Mouse (Mus musculus) intestine, postnatal 0 days (tissue): ENCODE measurements around the gene Abcc4. TPM values are rescaled to one million over a fixed set of nuclear protein-coding genes. Genes with fewer than 3 reads are reported as not detected.

Experiments
- ATAC-seq: fragments of 200-750 bp; cut with Nextera tagmentation; 2 replicates; pipeline ENCODE4 v1.8.0; 2017; ENCODE audit warnings: mild to moderate bottlenecking, moderate TSS enrichment, moderate library complexity
- H3K27ac ChIP-seq: fragments of 300-500 bp; sonication (generic); 2 replicates; pipeline ENCODE4 v1.5.1; 2014; ENCODE audit warnings: mild to moderate bottlenecking, low read depth, low read length, moderate library complexity
- H3K27me3 ChIP-seq: fragments of 300-500 bp; sonication (generic); replicated peaks from 2 replicates; pipeline ENCODE4 v1.6.1; 2014; ENCODE audit warnings: low read length, mixed read lengths; ENCODE audit not compliant: control insufficient read depth, insufficient read depth
- H3K36me3 ChIP-seq: fragments of 300-500 bp; sonication (generic); 2 replicates; pipeline ENCODE4 v1.6.1; 2014; ENCODE audit warnings: mild to moderate bottlenecking, moderate library complexity; ENCODE audit not compliant: control insufficient read depth, insufficient read depth
- H3K4me1 ChIP-seq: fragments of 300-500 bp; sonication (generic); replicated peaks from 2 replicates; pipeline ENCODE4 v1.6.1; 2014; ENCODE audit warnings: antibody characterized with exemption, low read length, mixed read lengths; ENCODE audit not compliant: control insufficient read depth, insufficient read depth
- H3K4me2 ChIP-seq: fragments of 300-500 bp; sonication (generic); replicated peaks from 2 replicates; pipeline ENCODE4 v1.6.1; 2014; ENCODE audit warnings: low read depth, mild to moderate bottlenecking, moderate library complexity
- H3K4me3 ChIP-seq: fragments of 300-500 bp; sonication (generic); 2 replicates; pipeline ENCODE4 v1.5.1; 2014; ENCODE audit warnings: low read depth, low read length
- H3K9ac ChIP-seq: fragments of 300-500 bp; sonication (generic); 2 replicates; pipeline ENCODE4 v1.6.1; 2014; ENCODE audit warnings: mild to moderate bottlenecking, low read depth, low read length
- H3K9me3 ChIP-seq: fragments of 300-500 bp; sonication (generic); 2 replicates; pipeline ENCODE4 v1.6.1; 2016; ENCODE audit warnings: mixed run types; ENCODE audit not compliant: control insufficient read depth
- CTCF ChIP-seq: sonication (generic); IDR thresholded peaks from 2 replicates; pipeline ENCODE4 v1.5.1; 2016; ENCODE audit warnings: low read depth, mild to moderate bottlenecking, control low read depth, antibody characterized with exemption, moderate library complexity
- WGBS: fragments of 180-500 bp; shearing (Covaris S2); extraction: QIAGEN DNeasy Blood & Tissue Kit; methylation state at CpG from one replicate; pipeline ENCODE4 v1.1.7; 2014; 5-methylcytosine and 5-hydroxymethylcytosine counted together
- polyA plus RNA-seq: library from polyadenylated mRNA; unstranded; fragments of >200 nt; fragmentation: Nextera tagmentation; extraction: Ambion mirVana; gene quantifications from 2 replicates; pipeline ENCODE4 v1.2.1, GENCODE M21; 2015

Abcc4 gene
- polyA plus RNA-seq, 1 experiment from 2014 or later: 1.4 TPM

DNA sequence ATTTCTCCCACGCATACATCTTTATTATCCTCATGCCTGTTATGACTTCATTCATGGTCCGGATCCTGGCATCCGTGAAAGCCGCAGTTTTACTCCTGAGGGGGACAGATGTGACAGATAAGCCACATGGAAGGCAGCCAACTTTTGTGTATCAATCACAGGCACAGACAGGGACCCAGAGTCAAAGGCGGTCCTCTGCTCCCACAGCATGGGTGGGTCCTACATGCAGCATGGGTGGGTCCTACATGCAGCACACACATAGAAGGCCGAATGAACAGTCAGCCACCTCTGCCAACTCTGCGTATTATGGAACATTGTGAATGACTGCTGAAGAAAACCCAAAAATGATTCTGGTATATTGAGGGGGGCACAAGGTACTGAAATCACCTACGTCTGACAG is 76.4 kb downstream of the Abcc4 start:
- TF ChIP-seq CTCF: no peak
- no peak overlapping the region for H3K27ac ChIP-seq
- no peaks in the 10 kb centered on the region for H3K27me3 ChIP-seq
- WGBS: 85% methylated on average over 8 of the region's 8 CpGs
- no peak overlapping the region for H3K4me2 ChIP-seq
- H3K4me1 ChIP-seq: no peaks in the 10 kb centered on the region
- no peak overlapping the region for H3K9ac ChIP-seq
- H3K36me3 ChIP-seq: no peaks in the 10 kb centered on the region
- H3K9me3 ChIP-seq: no peaks in the 10 kb centered on the region
- no peak overlapping the region for H3K4me3 ChIP-seq
- no peak for ATAC-seq

DNA sequence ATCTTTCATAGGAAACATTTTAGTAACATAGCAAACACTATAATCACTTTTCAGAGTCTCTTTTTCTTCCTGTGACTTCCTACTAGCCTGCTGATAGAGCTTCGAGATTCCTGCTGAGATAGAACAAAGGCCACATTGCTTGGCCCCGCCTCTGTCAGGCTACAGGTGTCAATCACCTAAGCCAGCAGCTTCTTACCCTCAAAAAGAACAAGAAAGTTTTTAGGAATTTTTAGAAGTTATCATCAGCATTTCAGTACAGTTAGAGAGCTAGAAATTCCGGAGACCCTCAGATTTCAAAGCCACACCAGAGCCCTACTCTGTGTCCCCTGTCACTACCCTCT is 84.6 kb downstream of the Abcc4 start:
- Histone ChIP-seq H3K27me3 (no peaks in the 10 kb centered on the region), H3K9ac (no peak overlapping the region), H3K4me3 (no peak overlapping the region), H3K4me2 (no peak overlapping the region), H3K36me3 (no peaks in the 10 kb centered on the region), H3K9me3 (no peaks in the 10 kb centered on the region), H3K4me1 (no peaks in the 10 kb centered on the region), H3K27ac (no peak overlapping the region; the same call in 1 of the 2 replicates)
- TF ChIP-seq CTCF: no peak
- WGBS: 41% methylated on average over 3 of the region's 3 CpGs
- 0 out of 2 replicates have a peak, but pooled peaks have one; percentile 39 for ATAC-seq

DNA sequence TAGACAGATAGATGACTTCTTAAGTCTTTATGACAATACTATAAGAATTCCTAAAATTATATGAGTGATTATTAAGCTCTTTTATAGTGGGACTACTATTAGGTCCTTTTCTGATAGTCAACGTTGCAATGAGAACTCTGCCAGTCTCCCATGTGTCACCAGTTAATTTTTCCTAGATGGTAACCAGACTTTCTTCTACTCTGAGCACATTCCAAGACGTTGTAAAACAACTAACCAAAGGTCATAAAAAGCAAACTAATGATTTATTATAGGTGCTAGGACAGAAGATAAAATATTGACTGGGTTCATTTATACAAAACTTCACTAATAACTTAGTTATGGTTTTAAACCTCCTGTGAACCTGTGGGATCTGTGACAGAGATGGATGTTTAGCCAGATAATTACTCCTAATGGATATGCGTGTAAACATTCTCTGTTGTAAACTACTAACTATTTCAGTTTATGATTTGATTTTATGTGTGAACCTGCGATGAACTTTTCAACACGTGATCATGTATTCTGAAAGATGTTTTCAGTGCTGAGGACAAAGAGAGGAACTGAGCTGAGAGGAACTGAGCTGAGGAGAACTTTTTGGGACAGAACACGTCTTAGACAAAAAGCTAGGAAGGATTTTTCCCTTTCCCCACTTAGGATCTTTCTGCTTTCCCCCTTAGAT is 85.1 kb downstream of the Abcc4 start:
- Histone ChIP-seq H3K4me1 (no peaks in the 10 kb centered on the region), H3K4me2 (no peak overlapping the region), H3K27me3 (no peaks in the 10 kb centered on the region), H3K4me3 (no peak overlapping the region), H3K9ac (no peak overlapping the region), H3K36me3 (no peaks in the 10 kb centered on the region), H3K27ac (no peak overlapping the region), H3K9me3 (no peaks in the 10 kb centered on the region)
- WGBS: 17% methylated on average over 6 of the region's 6 CpGs
- TF ChIP-seq CTCF: no peak
- peak; percentile 50 for ATAC-seq

DNA sequence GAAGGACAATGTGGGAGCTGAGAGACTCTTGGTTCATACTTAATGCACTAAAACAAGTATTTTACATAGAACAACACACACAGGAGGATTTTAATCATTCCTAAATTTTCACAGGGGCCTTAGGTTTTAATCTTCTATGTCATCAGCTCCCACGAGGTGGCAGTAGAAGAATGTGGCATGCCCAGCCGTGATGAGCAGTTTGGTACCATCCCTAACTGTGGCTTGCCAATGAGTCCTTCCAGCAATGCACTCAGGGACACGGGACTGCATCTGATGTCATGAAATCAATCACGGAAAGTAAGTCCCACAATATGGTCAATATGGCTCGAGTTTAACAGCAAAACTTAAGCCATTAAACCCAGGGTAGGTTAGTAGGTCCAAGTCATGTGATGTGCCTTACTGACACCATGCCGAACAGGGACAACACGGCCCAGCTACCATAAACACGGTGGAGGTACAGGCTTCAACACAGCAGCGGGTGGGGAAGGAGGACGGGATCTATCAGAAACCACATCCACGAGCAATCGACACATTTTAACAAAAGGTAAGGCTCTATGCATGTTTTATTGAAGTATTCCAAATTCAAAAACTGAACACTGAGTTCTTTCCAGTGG is 89.2 kb downstream of the Abcc4 start:
- 65% methylated on average over 12 of the region's 12 CpGs for WGBS
- peak; percentile 89 for TF ChIP-seq CTCF
- no peak overlapping the region for H3K4me2 ChIP-seq
- H3K4me1 ChIP-seq: no peaks in the 10 kb centered on the region
- no peaks in the 10 kb centered on the region for H3K27me3 ChIP-seq
- H3K36me3 ChIP-seq: no peaks in the 10 kb centered on the region
- H3K27ac ChIP-seq: no peak overlapping the region
- H3K9ac ChIP-seq: no peak overlapping the region
- H3K4me3 ChIP-seq: no peak overlapping the region
- ATAC-seq: no peak
- H3K9me3 ChIP-seq: no peaks in the 10 kb centered on the region

DNA sequence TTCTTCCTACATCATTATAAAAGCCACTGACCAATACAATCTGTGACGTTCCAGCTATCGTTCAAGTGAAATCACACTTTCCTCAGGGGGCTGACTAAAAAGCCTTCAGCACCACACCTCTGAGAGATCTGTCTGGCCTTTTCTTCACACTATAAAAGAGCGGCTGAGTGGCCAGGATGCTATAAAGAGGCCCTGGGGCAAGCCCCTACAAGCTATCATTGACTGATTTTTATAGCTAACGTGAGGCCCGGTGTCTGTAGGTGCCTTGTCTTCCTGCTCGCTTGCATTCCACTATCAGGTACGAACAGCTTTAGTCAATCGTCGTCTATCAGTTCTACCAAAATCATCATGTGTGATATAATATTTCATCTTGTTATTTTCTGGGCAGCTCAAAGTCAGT is 92.3 kb downstream of the Abcc4 start:
- 30% methylated on average over 9 of the region's 9 CpGs for WGBS
- Histone ChIP-seq H3K9ac (no peak overlapping the region), H3K4me1 (no peaks in the 10 kb centered on the region), H3K9me3 (no peaks in the 10 kb centered on the region), H3K4me3 (no peak overlapping the region), H3K27ac (no peak overlapping the region), H3K4me2 (no peak overlapping the region), H3K27me3 (no peaks in the 10 kb centered on the region), H3K36me3 (no peaks in the 10 kb centered on the region)
- TF ChIP-seq CTCF: no peak
- peak; percentile 58 for ATAC-seq

DNA sequence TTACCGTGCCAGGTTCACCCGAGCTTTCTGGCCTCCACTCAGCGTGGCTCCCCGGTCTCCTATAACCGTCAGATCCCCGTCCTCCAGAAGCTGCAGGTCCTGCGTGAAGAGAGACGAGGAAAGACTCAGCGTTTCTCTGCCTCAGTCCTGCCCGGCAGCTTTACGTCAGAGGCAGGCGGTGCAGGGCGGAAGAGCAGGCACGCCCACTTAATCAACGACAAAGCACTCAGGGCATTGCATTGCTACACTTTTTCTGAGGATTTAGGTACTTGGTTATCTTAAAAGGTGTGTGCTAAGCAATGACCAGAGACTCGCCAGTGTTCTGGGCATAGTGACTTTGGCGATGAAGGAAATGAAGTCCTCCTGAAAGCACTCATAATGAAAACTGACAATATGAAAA is 94.3 kb downstream of the Abcc4 start:
- TF ChIP-seq CTCF: no peak
- Histone ChIP-seq H3K4me1 (no peaks in the 10 kb centered on the region), H3K9ac (no peak overlapping the region), H3K27ac (no peak overlapping the region), H3K4me3 (no peak overlapping the region), H3K27me3 (no peaks in the 10 kb centered on the region), H3K4me2 (peak overlapping the region; percentile 10; the same call in 1 of the 2 replicates), H3K9me3 (no peaks in the 10 kb centered on the region), H3K36me3 (no peaks in the 10 kb centered on the region)
- WGBS: 38% methylated on average over 17 of the region's 17 CpGs
- peak; percentile 31; the same call in 1 of the 2 replicates for ATAC-seq
